Mouse (Mus musculus): Measurements from ENCODE around the gene Hist1h4k.

Hist1h4k gene

GRCm38 (mm10) chr13:21718381-21719080 is 31.8 kb downstream of the Hist1h4k start:
- peak; percentile 11 for DNase-seq (ENCODE audit: inconsistent ontology term)

- DNase-seq (ENCODE audit: inconsistent ontology term) = peak; percentile 92
Measured at GRCm38 (mm10) chr13:21717397-21718357, 32.6 kb downstream of the Hist1h4k start, which contains the start of gene Hist1h3h. Hist1h3h (plus strand) TSS chr13:21717659.

- peak; percentile 61 for DNase-seq (ENCODE audit: inconsistent ontology term)
Measured at GRCm38 (mm10) chr13:21716540-21717391, 33.5 kb downstream of the Hist1h4k start.

- peak; percentile 95 for DNase-seq (ENCODE audit: inconsistent ontology term)
Measured at GRCm38 (mm10) chr13:21715864-21716539, 34.3 kb downstream of the Hist1h4k start, which contains the start of the genes Hist1h2bl and Hist1h2ai. Hist1h2bl (minus strand) TSS chr13:21716143. Hist1h2ai (plus strand) TSS chr13:21716422.

- DNase-seq (ENCODE audit: inconsistent ontology term) = peak; percentile 56
Measured at GRCm38 (mm10) chr13:21715131-21715863, 35.0 kb downstream of the Hist1h4k start.

GRCm38 (mm10) chr13:21714725-21715124 is 35.6 kb downstream of the Hist1h4k start:
- peak; percentile 54 for DNase-seq (ENCODE audit: inconsistent ontology term)

GRCm38 (mm10) chr13:21711698-21712097 is 38.6 kb downstream of the Hist1h4k start:
- no peak for DNase-seq (ENCODE audit: inconsistent ontology term)

- peak; percentile 85 for DNase-seq (ENCODE audit: inconsistent ontology term)
Measured at GRCm38 (mm10) chr13:21710821-21711525, 39.3 kb downstream of the Hist1h4k start.

- DNase-seq (ENCODE audit: inconsistent ontology term) = peak; percentile 89
Measured at GRCm38 (mm10) chr13:21710031-21710711, 40.1 kb downstream of the Hist1h4k start.

GRCm38 (mm10) chr13:21706669-21707068 is 43.6 kb downstream of the Hist1h4k start:
- no peak for DNase-seq (ENCODE audit: inconsistent ontology term)

Data from Muller cell, postnatal 12 days (primary cell).